Mouse (Mus musculus): ENCODE results near the gene Ncan. TPM values are rescaled to one million over a fixed set of nuclear protein-coding genes. Genes with fewer than 3 reads are reported as not detected.
A peak's percentile ranks its signal among the peaks of the same experiment; 100 is the strongest.

Ncan gene
- 0.12 and 0.18 TPM in 2 replicates for polyA plus RNA-seq (2012; rRNA removed)

DNA sequence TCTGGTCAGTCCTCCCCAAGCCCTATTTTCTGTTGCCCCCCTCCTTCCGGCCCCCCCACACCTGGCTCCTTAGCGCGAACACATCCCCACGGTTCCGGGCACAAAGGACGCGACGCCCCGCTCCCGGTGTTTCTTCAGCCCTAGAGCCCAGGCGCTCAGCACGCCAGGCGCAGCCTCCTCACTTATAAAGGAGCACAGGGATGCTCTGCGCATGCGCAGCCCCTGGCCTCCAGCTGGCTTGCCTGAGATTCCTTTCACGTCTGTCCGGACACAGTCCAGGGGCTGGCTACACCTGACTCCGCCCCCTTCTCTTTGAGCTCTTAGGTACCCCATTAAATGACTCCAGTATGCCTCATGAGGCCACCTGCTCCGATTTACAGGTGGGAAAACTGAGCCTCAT is at the start of gene Ncan:
Gene Ncan, minus strand, starts transcription at position 207 of the 400 bp plus-strand sequence.
- no peak for DNase-seq (ENCODE audit: low spot score)

DNA sequence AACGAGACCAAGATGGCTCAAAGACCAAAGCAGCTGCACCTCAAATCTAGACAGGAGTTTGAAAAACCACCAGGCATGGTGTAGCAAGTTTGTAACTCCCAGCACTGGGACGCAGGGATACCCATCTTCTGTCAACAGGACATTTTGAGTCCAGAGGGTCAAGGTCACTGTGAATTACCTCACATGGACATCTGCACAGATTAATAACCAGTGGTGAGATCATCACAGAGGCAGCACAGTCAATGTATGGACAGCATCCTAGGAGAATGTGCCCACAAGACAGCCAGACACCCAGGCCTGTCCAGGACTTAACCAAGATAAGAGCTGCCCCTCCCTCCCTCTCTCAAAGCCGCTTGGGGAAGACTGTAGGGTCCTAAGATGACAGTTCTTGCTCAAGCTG is 49.4 kb upstream of the Ncan start:
- DNase-seq (ENCODE audit: low spot score): no peak

- DNase-seq (ENCODE audit: low spot score): peak; percentile 54
Observed at GRCm38 (mm10) chr8:70166504-70167110, 45.9 kb upstream of the Ncan start.

DNA sequence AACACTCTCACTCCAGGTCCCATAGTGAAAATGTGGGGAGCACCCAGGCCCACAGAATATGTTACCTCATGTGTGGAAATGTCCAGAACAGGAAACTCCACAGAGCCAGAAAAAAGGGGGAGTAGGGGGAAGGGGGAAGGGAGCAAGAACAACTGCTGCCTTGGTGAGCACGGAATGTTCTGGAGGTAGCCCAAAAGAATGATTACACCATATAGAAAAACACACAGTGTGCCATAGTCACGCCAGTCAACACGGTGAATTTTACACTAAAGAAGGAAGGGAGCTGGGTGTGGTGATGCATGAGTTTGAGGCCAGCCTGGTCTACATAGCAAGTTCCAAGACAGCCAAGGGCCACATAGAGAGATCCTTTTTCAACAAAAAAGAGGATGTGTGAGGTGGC is 42.6 kb upstream of the Ncan start:
- DNase-seq (ENCODE audit: low spot score): no peak

DNA sequence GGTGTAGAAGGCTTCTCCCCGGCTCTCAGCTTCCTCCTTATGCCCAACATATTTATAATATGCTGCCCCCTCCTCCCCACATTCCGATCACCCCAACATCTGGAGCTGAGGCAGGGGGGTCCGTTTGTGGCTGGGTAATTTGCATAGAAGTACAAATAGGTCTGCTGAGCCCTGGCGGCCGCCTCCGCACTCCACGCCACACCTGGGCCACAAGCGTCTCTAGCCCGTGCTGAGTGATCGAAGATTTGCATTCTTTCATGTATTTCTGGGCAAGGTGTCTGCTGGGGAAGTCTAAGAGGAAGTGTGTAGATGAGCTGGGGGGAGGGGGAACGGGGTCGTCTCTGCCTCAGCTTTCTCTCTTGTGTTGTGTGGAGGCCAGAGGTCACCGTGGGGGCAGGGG is 39.3 kb upstream of the Ncan start:
- no peak for DNase-seq (ENCODE audit: low spot score)

GRCm38 (mm10) chr8:70159211-70159610 is 38.5 kb upstream of the Ncan start:
- DNase-seq (ENCODE audit: low spot score): no peak

DNA sequence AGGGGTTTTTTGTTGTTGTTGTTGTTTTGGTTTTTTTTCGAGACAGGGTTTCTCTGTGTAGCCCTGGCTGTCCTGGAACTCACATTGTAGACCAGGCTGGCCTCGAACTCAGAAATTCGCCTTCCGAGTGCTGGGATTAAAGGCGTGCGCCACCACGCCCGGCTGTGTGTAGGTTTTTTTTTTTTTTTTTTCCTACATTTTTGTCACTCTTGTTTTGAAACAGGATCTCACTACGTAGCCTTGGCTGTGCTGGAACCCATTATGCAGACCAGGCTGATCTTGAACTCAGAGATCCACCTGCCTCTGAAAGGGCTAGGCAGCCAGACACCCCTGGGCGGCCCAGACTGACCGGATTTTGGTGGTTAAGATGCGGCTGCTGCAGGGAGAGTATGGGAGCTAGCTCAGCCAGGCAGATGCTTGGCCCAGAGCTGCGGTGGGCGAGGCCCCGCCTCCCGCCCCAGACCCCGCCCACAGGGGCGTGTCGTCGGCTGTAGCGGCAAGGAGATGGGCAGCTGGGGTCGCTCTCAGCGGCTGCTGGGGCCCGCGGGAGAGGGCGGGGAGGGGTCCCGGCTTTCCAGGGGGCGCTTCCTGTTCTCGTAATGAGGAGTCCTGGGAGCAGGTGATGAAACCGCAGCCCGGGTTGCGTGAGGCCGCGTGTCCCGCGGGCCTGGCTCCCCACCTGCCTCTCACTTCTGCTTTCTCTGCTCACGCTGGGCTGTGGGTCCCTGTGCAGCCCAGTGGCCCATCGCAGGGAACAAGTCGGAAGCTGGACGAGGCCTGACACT is 37.6 kb upstream of the Ncan start:
- no peak for DNase-seq (ENCODE audit: low spot score)

- no peak for DNase-seq (ENCODE audit: low spot score)
Observed at GRCm38 (mm10) chr8:70157240-70157800, 36.6 kb upstream of the Ncan start.

DNA sequence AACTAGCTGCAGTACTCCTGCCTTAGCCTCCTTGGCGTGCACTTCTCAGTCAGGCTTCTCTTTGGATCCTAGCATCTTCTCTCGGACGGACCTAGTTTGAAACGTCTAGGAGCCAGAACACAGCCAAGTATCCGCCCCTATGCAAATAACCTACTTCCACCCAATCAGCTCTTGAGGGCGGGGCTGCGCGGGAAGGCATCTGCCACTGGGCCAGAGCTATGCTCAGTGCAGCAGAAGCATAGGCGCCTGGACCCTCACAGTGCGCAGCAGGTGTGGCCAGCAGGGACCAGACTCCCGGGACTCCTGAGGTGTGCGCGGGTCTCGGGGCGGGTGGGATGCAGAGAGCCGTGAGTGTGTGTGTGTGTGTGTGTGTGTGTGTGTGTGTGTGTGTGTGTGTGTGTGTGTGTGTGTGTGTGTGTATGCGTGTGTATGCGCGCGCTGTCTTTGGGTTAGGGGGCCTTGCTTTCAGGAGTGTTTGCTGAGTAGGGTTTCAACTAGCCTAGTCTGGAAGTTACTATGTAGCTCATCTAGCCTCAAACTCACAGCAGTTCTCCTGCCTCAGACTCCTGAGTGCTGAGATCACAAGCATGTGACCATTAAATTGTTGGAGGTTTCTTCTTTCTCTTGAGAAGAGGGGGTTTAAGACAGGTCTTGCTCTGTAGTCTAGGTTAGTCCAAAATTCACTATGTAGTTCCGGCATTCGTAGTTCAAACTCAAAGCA is 32.0 kb upstream of the Ncan start:
- DNase-seq (ENCODE audit: low spot score): no peak

DNA sequence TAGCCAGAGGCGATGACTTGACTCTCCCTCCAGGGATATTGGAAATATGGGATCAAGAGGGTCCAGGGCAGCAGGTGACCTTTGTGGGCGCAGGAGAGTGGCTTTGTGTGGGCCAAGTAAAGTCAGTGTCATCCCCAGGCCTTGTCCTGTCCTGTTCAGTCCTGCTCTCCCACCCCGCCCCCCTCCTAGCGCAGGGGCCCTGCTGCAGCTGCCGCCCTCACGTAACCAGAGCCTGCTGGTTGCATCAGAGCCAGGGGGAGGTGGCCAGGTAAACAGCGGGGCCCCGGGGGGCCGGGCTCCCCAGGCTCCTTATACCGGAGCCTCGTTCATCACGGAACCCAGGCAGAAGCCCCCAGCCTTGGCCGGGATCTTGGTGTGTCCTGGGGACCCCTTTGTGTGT is 29.5 kb upstream of the Ncan start:
- no peak for DNase-seq (ENCODE audit: low spot score)

- DNase-seq (ENCODE audit: low spot score): no peak
Observed at GRCm38 (mm10) chr8:70147678-70148607, 27.3 kb upstream of the Ncan start.

DNA sequence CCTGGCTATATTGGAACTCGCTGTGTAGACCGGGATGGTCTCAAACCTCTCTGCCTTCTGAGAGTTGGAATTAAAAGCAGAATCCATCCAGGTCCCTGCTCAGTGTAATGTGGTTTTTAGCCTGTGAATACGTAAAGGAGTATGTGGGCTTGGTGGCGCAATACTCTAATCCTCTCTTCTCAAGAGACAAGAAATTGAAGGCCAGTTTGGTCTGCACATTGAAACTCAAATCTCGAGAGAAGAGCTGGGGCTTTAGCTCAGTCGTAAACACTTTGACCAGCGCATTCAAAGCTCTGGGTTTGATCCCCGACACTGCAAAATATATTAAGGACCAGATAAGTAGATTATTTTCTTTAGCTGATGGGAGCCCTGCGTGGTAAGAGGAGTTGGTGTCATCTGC is 19.3 kb upstream of the Ncan start:
- DNase-seq (ENCODE audit: low spot score): no peak

DNA sequence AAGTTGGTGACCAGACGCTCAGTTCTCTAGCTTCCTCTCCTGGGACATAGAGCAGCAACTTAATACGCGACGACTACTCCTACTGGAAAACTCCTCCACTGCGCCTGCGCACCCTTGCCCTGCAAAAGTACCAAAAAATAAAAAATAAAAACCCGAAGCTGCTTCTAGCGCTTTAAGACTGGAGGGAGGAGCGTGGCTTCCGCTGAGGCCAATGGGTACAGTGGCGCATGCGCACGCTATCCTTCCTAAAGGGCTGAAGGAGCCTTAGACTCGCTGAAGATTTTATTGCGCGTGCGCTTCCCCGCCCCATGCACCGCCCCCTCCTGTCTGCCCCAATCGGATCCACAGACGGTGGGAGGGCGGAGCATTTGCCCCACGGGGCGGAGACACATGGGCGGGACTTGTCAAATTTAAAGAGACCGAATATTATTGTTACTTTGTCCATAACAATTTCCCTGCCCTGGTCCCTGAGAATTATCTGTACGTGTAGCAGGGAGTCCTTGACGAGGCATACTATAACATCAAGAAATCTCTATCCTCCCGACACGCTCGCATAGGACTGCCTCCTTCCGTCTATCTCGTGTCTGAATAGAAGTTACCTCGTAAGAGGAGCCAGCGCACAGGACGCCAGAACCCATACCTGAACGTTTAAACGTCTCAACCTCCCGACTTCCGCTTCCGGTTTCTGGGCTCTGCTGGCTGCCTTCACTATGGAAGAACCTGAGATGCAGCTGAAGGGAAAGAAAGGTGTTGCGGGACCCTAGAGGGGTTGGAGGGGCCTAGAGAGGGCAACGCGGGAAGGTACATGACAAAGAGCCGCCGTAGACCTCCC is 18.6 kb upstream of the Ncan start, which contains the start of the genes Rfxank, Borcs8 and Mef2b:
Gene Rfxank, minus strand, starts transcription at position 129 of the 832 bp plus-strand sequence.
Gene Borcs8, plus strand, starts transcription at position 474 of the 832 bp plus-strand sequence.
Gene Mef2b, plus strand, starts transcription at position 686 of the 832 bp plus-strand sequence.
- peak; percentile 85 for DNase-seq (ENCODE audit: low spot score)

DNA sequence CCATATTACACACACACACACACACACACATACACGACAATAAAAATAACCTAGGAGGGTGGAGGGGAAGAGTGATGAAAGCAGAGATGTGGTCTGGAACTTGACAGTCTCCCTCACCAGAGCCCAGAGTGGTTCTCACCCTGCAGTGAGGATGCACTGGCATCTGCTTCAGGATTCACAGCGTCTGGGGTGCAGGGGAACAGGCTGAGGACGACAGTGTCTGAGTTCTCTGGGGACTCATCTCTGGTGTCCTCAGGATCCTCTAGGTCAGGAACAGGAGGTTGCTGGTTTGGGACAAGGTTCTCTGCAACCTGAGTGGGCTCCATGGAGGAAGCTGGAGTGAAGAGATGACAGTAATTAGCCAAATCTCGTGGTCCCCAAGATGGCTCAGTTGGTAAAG is 17.2 kb upstream of the Ncan start:
- no peak for DNase-seq (ENCODE audit: low spot score)

- no peak for DNase-seq (ENCODE audit: low spot score)
Observed at GRCm38 (mm10) chr8:70136591-70136990, 15.9 kb upstream of the Ncan start.

GRCm38 (mm10) chr8:70134931-70135330 is 14.3 kb upstream of the Ncan start:
- no peak for DNase-seq (ENCODE audit: low spot score)

- DNase-seq (ENCODE audit: low spot score): no peak
Observed at GRCm38 (mm10) chr8:70134086-70134485, 13.4 kb upstream of the Ncan start.

- peak; percentile 58 for DNase-seq (ENCODE audit: low spot score)
Observed at GRCm38 (mm10) chr8:70131166-70131883, 10.7 kb upstream of the Ncan start, which contains the start of gene Nr2c2ap. Gene Nr2c2ap (plus strand): TSS chr8:70131333.

- no peak for DNase-seq (ENCODE audit: low spot score)
Observed at GRCm38 (mm10) chr8:70130066-70130465, 9.4 kb upstream of the Ncan start.

All from urinary bladder, adult 2 months (tissue).